11 mouse cellular contexts compared by ENCODE assay signal in the genomic region with DNA sequence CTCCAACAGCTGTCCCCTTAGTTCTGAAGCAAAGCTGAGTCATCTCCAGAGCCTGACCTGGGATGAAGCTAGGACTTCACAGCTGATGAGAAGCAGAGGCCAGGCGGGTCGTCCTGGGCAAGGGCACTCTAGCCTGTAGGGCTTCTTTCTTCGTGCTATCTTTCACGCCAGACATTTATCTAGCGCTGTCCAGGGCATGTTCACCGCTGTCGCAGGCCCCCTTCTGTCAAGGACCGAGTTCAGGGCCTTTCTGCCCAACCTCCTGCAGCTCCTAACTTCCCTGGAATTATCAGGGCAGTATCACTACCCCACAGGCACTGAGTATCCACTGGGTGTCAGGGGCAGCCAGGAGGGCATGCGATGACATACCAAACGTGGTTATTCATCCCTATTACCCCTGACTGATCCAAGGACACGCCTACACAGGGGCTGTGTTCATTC. TPM values are rescaled to one million over a fixed set of nuclear protein-coding genes. Genes with fewer than 3 reads are reported as not detected.
A peak's percentile ranks its signal among the peaks of the same experiment; 100 is the strongest.
DNase-seq lines count a peak whose midpoint lies in the region; ATAC-seq and TF ChIP-seq lines count a peak whose summit lies in the region.
"Had no signal": no experiment of that assay in that cellular context is flagged by ENCODE, and none has a peak within 500 bp of the region (broad histone marks: within the 10 kb centered on the region; RNA-seq: fewer than 3 reads in every experiment).

No protein-coding gene starts in this region.

- 73% methylated on average over 11 of the region's 11 CpGs for WGBS in kidney, embryonic 15.5 days
- 22% methylated on average over 11 of the region's 11 CpGs for WGBS in heart, postnatal 0 days
- 76% methylated on average over 11 of the region's 11 CpGs for WGBS in neural tube, embryonic 14.5 days

- peaks cover 12% of the 10 kb centered on the region for H3K27me3 ChIP-seq in kidney, embryonic 15.5 days
- H3K27me3 ChIP-seq in heart, postnatal 0 days (ENCODE audit: control insufficient read depth, insufficient read depth, low read length), result no peaks in the 10 kb centered on the region
- H3K27me3 ChIP-seq in neural tube, embryonic 14.5 days (ENCODE audit: control insufficient read depth, insufficient read depth, low read length), result no peaks in the 10 kb centered on the region

- no peak for TF ChIP-seq CTCF in heart, postnatal 0 days (IDR thresholded peaks at IDR 0.05; ENCODE audit: low read depth)

- no peak; the same call in 1 of the 2 replicates for ATAC-seq in kidney, embryonic 15.5 days (replicated peaks; ENCODE audit: low FRiP score)
- peak; percentile 7 for ATAC-seq in common myeloid progenitor, adult 5-6 weeks (replicated peaks; ENCODE audit: low read depth, poor library complexity, severe bottlenecking)
- no peak for ATAC-seq in heart, postnatal 0 days (ENCODE audit: insufficient read depth, low read depth)
- ATAC-seq in neural tube, embryonic 14.5 days (ENCODE audit: low read depth), result no peak
- ATAC-seq: midbrain, embryonic 16.5 days had no signal

- H3K4me1 ChIP-seq in kidney, embryonic 15.5 days, result peaks cover 43% of the 10 kb centered on the region
- peaks cover 64% of the 10 kb centered on the region for H3K4me1 ChIP-seq in heart, postnatal 0 days (ENCODE audit: control insufficient read depth, insufficient read depth)
- peaks cover 19% of the 10 kb centered on the region for H3K4me1 ChIP-seq in neural tube, embryonic 14.5 days (ENCODE audit: control insufficient read depth, insufficient read depth, low read length)

- TF ChIP-seq EP300 in heart, postnatal 0 days (IDR thresholded peaks at IDR 0.05; ENCODE audit: low read depth), result no peak

- no peaks in the 10 kb centered on the region for H3K9me3 ChIP-seq in kidney, embryonic 15.5 days (replicated peaks)
- no peaks in the 10 kb centered on the region for H3K9me3 ChIP-seq in heart, postnatal 0 days (replicated peaks; ENCODE audit: control insufficient read depth, low read length)
- H3K9me3 ChIP-seq in neural tube, embryonic 14.5 days (ENCODE audit: control insufficient read depth, low read length), result no peaks in the 10 kb centered on the region

- DNase-seq in kidney, adult 8-10 months, result no peak
- no peak for DNase-seq in heart, postnatal 0 days (ENCODE audit: low spot score)
- no peak for DNase-seq in frontal cortex, postnatal 25 days (ENCODE audit: low spot score in 2 of 2)
- no peak for DNase-seq in cerebellum, adult 11-12 months
- DNase-seq: adrenal gland, postnatal 25 days; gastrocnemius, postnatal 25 days; thymus, postnatal 25 days had no signal

- H3K4me3 ChIP-seq in kidney, embryonic 15.5 days (replicated peaks), result no peak overlapping the region
- 0 out of 2 replicates have a peak overlapping the region, but pooled peaks have one; percentile 6 for H3K4me3 ChIP-seq in heart, postnatal 0 days (ENCODE audit: low read depth, low read length)
- no peak overlapping the region for H3K4me3 ChIP-seq in neural tube, embryonic 14.5 days (ENCODE audit: low read depth, low read length)

- H3K4me2 ChIP-seq in kidney, embryonic 15.5 days, result peak overlapping the region; percentile 27; the same call in 1 of the 2 replicates
- peak overlapping the region; percentile 24 for H3K4me2 ChIP-seq in heart, postnatal 0 days (ENCODE audit: low read depth, low read length)
- H3K4me2 ChIP-seq in neural tube, embryonic 14.5 days (ENCODE audit: low read depth, low read length), result peak overlapping the region; percentile 16; the same call in 1 of the 2 replicates

- H3K27ac ChIP-seq in kidney, embryonic 15.5 days, result no peak overlapping the region
- H3K27ac ChIP-seq in heart, postnatal 0 days (ENCODE audit: low read depth), result peak overlapping the region; percentile 67
- no peak overlapping the region for H3K27ac ChIP-seq in neural tube, embryonic 14.5 days (ENCODE audit: low read depth, low read length)

- 0 out of 2 replicates have a peak, but pooled peaks cover 6% of the 10 kb centered on the region for H3K36me3 ChIP-seq in kidney, embryonic 15.5 days
- peaks cover 12% of the 10 kb centered on the region; the same call in 1 of the 2 replicates for H3K36me3 ChIP-seq in heart, postnatal 0 days (replicated peaks; ENCODE audit: control insufficient read depth, insufficient read depth, low read length)
- H3K36me3 ChIP-seq in neural tube, embryonic 14.5 days (ENCODE audit: control insufficient read depth, insufficient read depth, low read length), result no peaks in the 10 kb centered on the region; the same call in 1 of the 2 replicates

- no peak overlapping the region for H3K9ac ChIP-seq in kidney, embryonic 15.5 days
- H3K9ac ChIP-seq in heart, postnatal 0 days (replicated peaks; ENCODE audit: low read depth, low read length), result no peak overlapping the region
- H3K9ac ChIP-seq in neural tube, embryonic 14.5 days (replicated peaks; ENCODE audit: low read depth, low read length), result no peak overlapping the region

RNA-seq across cellular contexts. Expression of gene Cdc42ep3, which starts 4.1 kb away (rescaled TPM):
- 47.9 and 50.9 TPM in 2 replicates for polyA plus RNA-seq in kidney, embryonic 15.5 days (2015; fragmentation: Nextera tagmentation; extraction: Ambion mirVana)
- total RNA-seq in common myeloid progenitor, adult 5-6 weeks (2017), result 47.3 and 76.9 TPM in 2 replicates
- total RNA-seq in heart, postnatal 0 days (2014; rRNA removed; ENCODE audit: low replicate concordance), result 32.9 and 37.5 TPM in 2 replicates
- 74.4 and 87.0 TPM in 2 replicates for polyA plus RNA-seq in heart, postnatal 0 days (2015; fragmentation: Nextera tagmentation; extraction: Ambion mirVana)
- 58.4 and 59.3 TPM in 2 replicates for polyA plus RNA-seq in neural tube, embryonic 14.5 days (2014; fragmentation: Nextera tagmentation; extraction: Ambion mirVana)
